Mouse (Mus musculus) adrenal gland, postnatal 36 days (tissue): ENCODE results near the gene Tmem263. TPM values are rescaled to one million over a fixed set of nuclear protein-coding genes. Genes with fewer than 3 reads are reported as not detected.

ENCODE experiments used
- DNase-seq, 2 experiments: peaks; one replicate each; pipeline ENCODE4 v3.0.0; 2021; ENCODE audit warnings: mixed read lengths in 1 of 2
- long read RNA-seq, 2 experiments: library from polyadenylated mRNA; stranded (forward); transcript quantifications; one replicate each; pipeline ENCODE4 v2.0.0; 2021; ENCODE audit warnings: borderline sequencing depth in 2 of 2
- total RNA-seq, 2 experiments: library from RNA; stranded (reverse); gene quantifications; 2 replicates each; pipeline ENCODE4 v1.2.3; 2021

The Tmem263 gene
- total RNA-seq: 10 to 100 TPM; 18.6 to 24.4 TPM
- long read RNA-seq, experiment 1, transcript Tmem263-201 (3 exons, 3,616 nt): major isoform, 21 of 23 reads
- long read RNA-seq, experiment 1, partial matches to known transcripts: 0 of 23 reads
- long read RNA-seq, experiment 1, other reads (novel, unspliced or antisense): 2 of 23 reads
- long read RNA-seq, experiment 2, transcript Tmem263-201 (3 exons, 3,616 nt): major isoform, 8 of 9 reads
- long read RNA-seq, experiment 2, partial matches to known transcripts: 0 of 9 reads
- long read RNA-seq, experiment 2, other reads (novel, unspliced or antisense): 1 of 9 reads

DNA sequence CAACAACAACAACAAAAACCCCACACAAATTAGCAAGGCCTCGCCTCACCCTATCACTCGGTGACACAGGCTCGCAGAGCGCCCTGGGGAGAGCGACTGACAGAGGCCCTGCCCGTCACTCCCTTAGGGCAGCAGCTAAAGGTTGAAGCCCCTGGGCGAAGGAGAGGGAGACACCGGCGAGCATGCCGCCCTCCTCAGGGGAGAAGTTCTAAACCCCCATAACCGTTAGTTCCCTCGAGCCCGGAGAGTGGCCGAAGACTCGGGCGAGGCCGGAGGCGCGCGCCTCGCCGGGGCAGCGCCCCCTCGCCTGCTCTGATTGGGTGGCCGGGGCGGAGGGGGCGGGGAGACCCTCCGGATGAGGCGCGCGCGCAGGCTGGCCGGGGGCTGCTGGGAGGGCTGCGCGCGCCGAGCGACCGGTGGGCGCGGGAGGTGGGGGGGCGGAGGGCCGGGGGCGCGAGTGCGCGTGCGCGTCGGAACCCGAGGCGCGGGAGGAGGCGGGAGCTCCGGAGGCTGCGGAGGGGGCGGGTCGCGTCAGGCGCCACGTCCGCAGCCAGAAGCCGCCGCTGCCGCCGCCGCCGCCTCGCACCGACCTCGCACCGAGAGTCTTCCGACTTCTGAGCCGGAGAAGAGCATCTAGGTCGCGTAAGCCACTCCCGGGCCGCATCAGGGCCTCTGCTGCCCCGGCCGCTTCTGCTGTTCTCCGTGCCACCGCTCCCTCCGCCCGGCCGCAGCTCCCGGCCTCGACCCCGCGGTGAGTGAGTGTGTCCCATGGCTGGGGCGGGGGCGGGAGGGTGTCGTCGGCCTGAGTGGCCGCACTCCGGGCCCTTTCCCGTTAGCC is at the start of gene Tmem263, which contains the start of gene Fhl4:
Tmem263 (plus strand) TSS at position 381 of the 838 bp plus-strand sequence.
Fhl4 (minus strand) TSS at position 249 of the 838 bp plus-strand sequence.
- DNase-seq: peak; percentile 83 to 91

GRCm38 (mm10) chr10:85054876-85055275 is 47.6 kb upstream of the Tmem263 start:
- DNase-seq: no peak

DNA sequence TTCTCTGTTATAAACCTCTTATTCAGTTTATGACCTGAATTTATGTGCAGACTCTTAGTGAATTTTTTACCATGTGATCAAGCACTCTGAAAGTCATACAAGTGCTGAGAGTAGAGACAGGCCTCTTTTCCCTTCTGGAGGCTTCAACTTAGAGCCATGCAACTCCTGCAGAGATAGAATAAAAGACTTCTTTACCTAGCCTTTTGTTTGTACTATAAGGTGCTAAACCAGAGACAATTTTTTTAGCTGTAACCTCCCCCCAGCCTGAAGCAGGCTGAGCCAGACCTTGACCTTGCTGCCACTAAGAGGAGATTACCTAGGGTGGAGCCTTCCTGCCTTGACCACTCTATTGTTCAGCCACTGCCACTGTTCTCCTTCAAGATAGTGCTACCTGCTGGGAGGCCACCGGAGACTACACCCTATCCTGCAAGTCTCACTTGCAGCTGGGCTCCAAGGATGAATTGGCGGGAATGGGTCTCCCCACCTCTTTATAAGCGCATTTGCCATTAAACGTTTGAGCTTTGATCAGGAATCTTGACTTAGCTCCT is 30.7 kb upstream of the Tmem263 start:
- DNase-seq: no peak

GRCm38 (mm10) chr10:85101841-85102240 is 586 bp upstream of the Tmem263 start:
- peak in 1 of 2 experiments; percentile 18 for DNase-seq

- peak; percentile 30 to 37 for DNase-seq
Measured at GRCm38 (mm10) chr10:85103085-85103885, 858 bp downstream of the Tmem263 start.

DNA sequence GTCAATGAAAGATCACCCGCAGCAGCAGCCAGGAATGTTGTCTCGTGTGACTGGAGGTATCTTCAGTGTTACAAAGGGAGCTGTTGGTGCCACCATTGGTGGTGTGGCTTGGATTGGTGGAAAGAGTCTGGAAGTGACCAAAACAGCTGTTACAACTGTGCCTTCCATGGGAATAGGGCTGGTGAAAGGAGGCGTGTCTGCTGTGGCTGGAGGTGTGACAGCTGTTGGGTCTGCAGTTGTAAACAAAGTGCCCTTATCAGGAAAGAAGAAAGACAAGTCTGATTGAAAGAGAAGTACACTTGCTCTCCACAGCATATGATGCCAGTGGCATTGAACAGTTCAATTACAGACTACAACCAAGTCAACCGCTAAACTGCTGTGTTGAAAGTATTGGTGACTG is 12.0 kb downstream of the Tmem263 start:
- no peak for DNase-seq

- no peak for DNase-seq
Measured at GRCm38 (mm10) chr10:85125184-85125583, 22.8 kb downstream of the Tmem263 start.

GRCm38 (mm10) chr10:85127395-85128287 is 25.2 kb downstream of the Tmem263 start, which contains the start of gene Mterf2:
Gene Mterf2 (minus strand): TSS chr10:85128027.
- DNase-seq: peak; percentile 92 to 93

- peak; percentile 17 to 46 for DNase-seq
Measured at GRCm38 (mm10) chr10:85128453-85128852, 26.0 kb downstream of the Tmem263 start.

GRCm38 (mm10) chr10:85136573-85136972 is 34.1 kb downstream of the Tmem263 start:
- DNase-seq: no peak

- no peak for DNase-seq
Measured at GRCm38 (mm10) chr10:85141465-85141864, 39.0 kb downstream of the Tmem263 start.

- no peak for DNase-seq
Measured at GRCm38 (mm10) chr10:85146282-85146681, 43.9 kb downstream of the Tmem263 start.

- no peak for DNase-seq
Measured at GRCm38 (mm10) chr10:85149226-85149625, 46.8 kb downstream of the Tmem263 start.

DNA sequence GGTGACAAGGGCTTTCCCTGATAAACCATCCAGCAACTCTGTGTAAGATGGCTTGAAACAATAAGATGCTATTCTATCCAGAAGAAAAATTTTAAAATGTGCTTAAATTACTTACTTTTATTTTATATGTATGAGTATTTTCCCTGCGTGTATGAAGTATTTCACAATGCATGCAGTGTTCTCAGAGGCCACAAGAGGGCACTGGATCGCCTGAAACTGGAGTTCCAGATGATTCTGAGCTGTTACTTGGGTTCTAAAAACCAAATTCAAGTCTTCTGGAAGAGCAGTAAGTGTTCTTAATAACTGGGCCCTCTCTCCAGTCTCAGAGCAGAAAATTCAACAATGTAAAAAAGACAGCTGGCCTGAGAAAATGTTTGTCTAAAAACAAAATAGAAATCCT is 51.8 kb downstream of the Tmem263 start:
- DNase-seq: peak; percentile 68 to 69

- no peak for DNase-seq
Measured at GRCm38 (mm10) chr10:85157451-85157850, 55.0 kb downstream of the Tmem263 start.

- DNase-seq: no peak
Measured at GRCm38 (mm10) chr10:85159989-85160619, 57.7 kb downstream of the Tmem263 start.

DNA sequence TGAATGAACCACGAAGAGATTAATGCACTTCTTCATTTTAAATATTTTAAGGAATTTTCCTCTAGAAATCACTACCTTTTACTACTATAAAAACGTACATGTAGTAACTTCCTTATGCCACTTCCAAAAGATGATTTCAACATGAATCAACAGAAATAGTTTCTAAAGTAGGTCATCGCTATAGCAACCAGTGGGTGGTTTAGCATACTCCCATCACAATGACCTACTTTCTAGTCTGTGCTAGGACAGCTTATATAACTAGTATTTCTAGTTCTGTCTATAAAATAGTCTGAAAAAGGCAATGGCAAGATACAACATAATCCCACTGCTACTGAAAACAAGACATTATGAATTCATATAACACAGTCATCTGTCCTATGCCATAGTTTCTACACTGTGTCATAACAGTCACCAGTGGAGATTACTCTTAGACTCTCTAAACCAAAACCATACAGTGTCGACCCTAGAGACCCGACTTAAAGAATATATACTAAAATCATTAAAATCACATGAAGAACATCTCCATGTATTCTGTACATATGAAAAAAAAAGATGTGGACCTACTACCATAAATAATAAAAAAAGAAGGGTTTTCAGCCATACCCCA is 59.4 kb downstream of the Tmem263 start:
- peak in 1 of 2 experiments; percentile 33 for DNase-seq

GRCm38 (mm10) chr10:85164791-85165190 is 62.4 kb downstream of the Tmem263 start:
- no peak for DNase-seq

DNA sequence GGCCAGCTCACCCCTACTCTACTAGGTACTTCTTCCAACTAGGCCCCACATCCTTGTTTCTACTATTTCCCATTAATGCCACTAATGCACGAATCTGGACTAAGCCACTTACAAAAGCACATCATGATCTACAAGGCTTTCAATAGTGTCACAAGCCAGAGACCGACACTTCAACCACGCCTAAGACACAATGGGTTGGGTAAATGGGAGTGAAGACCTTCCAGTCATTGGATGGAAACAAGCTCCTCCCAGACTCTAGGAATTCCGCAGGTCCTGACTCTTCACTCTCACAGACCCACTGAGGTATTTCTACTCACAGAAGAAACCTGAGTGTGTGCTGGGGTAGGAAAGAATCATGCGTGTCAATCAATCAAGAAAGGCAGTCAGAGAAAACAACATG is 62.9 kb downstream of the Tmem263 start:
- no peak for DNase-seq
